Comparison of ENCODE assay signal across 9 mouse cellular contexts in the genomic region with DNA sequence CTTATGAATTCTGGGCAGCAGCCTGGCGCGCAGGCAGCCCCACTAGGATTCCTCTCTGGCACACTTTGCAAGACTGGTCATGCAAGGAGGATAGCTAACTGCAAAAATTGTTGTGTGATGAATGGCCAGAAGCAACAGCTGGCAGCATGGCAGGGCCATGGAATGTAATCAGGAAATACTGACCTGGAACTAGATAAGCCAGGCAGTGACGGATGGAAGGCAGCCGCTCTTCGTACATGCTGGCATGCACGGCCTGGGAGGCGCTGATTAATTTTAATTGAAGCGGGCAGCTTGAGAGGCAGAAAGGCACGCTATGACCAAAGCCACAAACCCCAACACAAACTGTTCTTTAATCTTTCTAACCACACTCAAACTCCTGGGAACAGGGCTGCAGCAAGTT. TPM values are rescaled to one million over a fixed set of nuclear protein-coding genes. Genes with fewer than 3 reads are reported as not detected.
DNase-seq lines count a peak whose midpoint lies in the region; ATAC-seq and TF ChIP-seq lines count a peak whose summit lies in the region.
"Had no signal": no experiment of that assay in that cellular context is flagged by ENCODE, and none has a peak within 500 bp of the region (broad histone marks: within the 10 kb centered on the region; RNA-seq: fewer than 3 reads in every experiment).

No protein-coding gene starts in this region.

- peak overlapping the region; percentile 31 for H3K4me3 ChIP-seq in gastrocnemius, adult 2 months
- H3K4me3 ChIP-seq in liver, adult 2 months (ENCODE audit: insufficient read depth, low read depth, low read length) = no peak overlapping the region
- H3K4me3 ChIP-seq in stomach, embryonic 16.5 days (replicated peaks; ENCODE audit: low read length) = no peak overlapping the region

- H3K9ac ChIP-seq in liver, adult 2 months (ENCODE audit: low read depth, low read length) = no peak overlapping the region
- peak overlapping the region; percentile 36; the same call in 1 of the 2 replicates for H3K9ac ChIP-seq in stomach, embryonic 16.5 days (ENCODE audit: low read length)

- H3K9me3 ChIP-seq in stomach, embryonic 16.5 days (replicated peaks; ENCODE audit: control insufficient read depth, low read length) = no peaks in the 10 kb centered on the region

- no peak overlapping the region for H3K27ac ChIP-seq in gastrocnemius, adult 2 months
- no peak overlapping the region for H3K27ac ChIP-seq in liver, adult 2 months (replicated peaks; ENCODE audit: insufficient read depth, low read depth, low read length)
- no peak overlapping the region for H3K27ac ChIP-seq in stomach, embryonic 16.5 days (ENCODE audit: low read length)

- no peaks in the 10 kb centered on the region for H3K36me3 ChIP-seq in liver, adult 2 months (ENCODE audit: control insufficient read depth, insufficient read depth, low read length)
- H3K36me3 ChIP-seq in stomach, embryonic 16.5 days (ENCODE audit: control insufficient read depth, insufficient read depth, low read length) = no peaks in the 10 kb centered on the region

- WGBS in liver, adult 2 months = 66% methylated on average over 9 of the region's 9 CpGs
- 17% methylated on average over 9 of the region's 9 CpGs for WGBS in stomach, embryonic 16.5 days

- peaks cover 3% of the 10 kb centered on the region; the same call in 1 of the 2 replicates for H3K4me1 ChIP-seq in liver, adult 2 months (ENCODE audit: control insufficient read depth, insufficient read depth, low read length)
- H3K4me1 ChIP-seq in stomach, embryonic 16.5 days (ENCODE audit: control insufficient read depth, insufficient read depth, low read length) = peaks cover 13% of the 10 kb centered on the region

- intact Hi-C loops in gastrocnemius, adult 2 months (cut with DNase I) = no loop called here
- intact Hi-C loops in gastrocnemius, postnatal 36 days (cut with DNase I) = no loop called here

- peak; percentile 23 for DNase-seq in gastrocnemius, adult 2 months
- no peak for DNase-seq in gastrocnemius, postnatal 36 days
- DNase-seq in embryo, embryonic 11 days = peak; percentile 36
- DNase-seq in heart, postnatal 4 days = peak; percentile 59
- peak; percentile 12 for DNase-seq in liver, adult 2 months (ENCODE audit: extremely low read depth, low read depth, low spot score)
- no peak for DNase-seq in layer of hippocampus, adult 11-12 months (ENCODE audit: low spot score)
- DNase-seq in cerebellum, postnatal 36 days = no peak

- no peak for TF ChIP-seq CTCF in gastrocnemius, adult 2 months (IDR thresholded peaks at IDR 0.05)
- TF ChIP-seq CTCF in liver, adult 2 months (IDR thresholded peaks at IDR 0.05; ENCODE audit: low read depth, low read length) = no peak

- ATAC-seq in stomach, embryonic 16.5 days (ENCODE audit: insufficient read depth, low FRiP score) = peak; percentile 60; the same call in 1 of the 2 replicates

- TF ChIP-seq POLR2A in liver, adult 2 months (IDR thresholded peaks at IDR 0.05; ENCODE audit: extremely low read depth, insufficient read depth, low read length) = no peak

- peak overlapping the region; percentile 25; the same call in 1 of the 2 replicates for H3K4me2 ChIP-seq in stomach, embryonic 16.5 days (ENCODE audit: low read depth, low read length)

- H3K79me2 ChIP-seq in liver, adult 2 months (ENCODE audit: control insufficient read depth, insufficient read depth, low read length) = no peaks in the 10 kb centered on the region

- H3K27me3 ChIP-seq in liver, adult 2 months (ENCODE audit: control insufficient read depth, insufficient read depth, low read length) = no peaks in the 10 kb centered on the region
- H3K27me3 ChIP-seq in stomach, embryonic 16.5 days (ENCODE audit: control insufficient read depth, insufficient read depth, low read length) = no peaks in the 10 kb centered on the region
- H3K27me3 ChIP-seq: CH12.LX had no signal

RNA-seq across cellular contexts. Expression of a gene that starts 13.8 kb away (rescaled TPM):
- 100 to 1,000 TPM; 198 to 209 TPM for total RNA-seq in gastrocnemius, adult 2 months (2021)
- 100 to 1,000 TPM; 138 to 173 TPM for total RNA-seq in gastrocnemius, postnatal 36 days (2021)
- total RNA-seq in heart, postnatal 4 days (2021) = 100 to 1,000 TPM; 154 to 156 TPM
- total RNA-seq in liver, adult 2 months (2014; rRNA removed) = 14.2 and 18.4 TPM in 2 replicates
- polyA plus RNA-seq in liver, adult 2 months (2012; rRNA removed) = 1.0 and 1.9 TPM in 2 replicates
- 48.9 and 63.6 TPM in 2 replicates for polyA plus RNA-seq in stomach, embryonic 16.5 days (2015; fragmentation: Nextera tagmentation; extraction: Ambion mirVana)

Comparison
In these comparisons a context has a peak if more than half of its experiments do, and no peak if none do; other contexts are left out.
1. DNase-seq: peak in gastrocnemius, adult 2 months (single experiment), embryo, embryonic 11 days (single experiment), heart, postnatal 4 days (single experiment) and liver, adult 2 months (single experiment); none in gastrocnemius, postnatal 36 days (0 of 2), layer of hippocampus, adult 11-12 months (single experiment) and cerebellum, postnatal 36 days (0 of 2).